Mouse (Mus musculus) heart, postnatal 0 days (tissue): Measurements from ENCODE around the gene Mapt. TPM values are rescaled to one million over a fixed set of nuclear protein-coding genes. Genes with fewer than 3 reads are reported as not detected.

ENCODE experiments used
- ATAC-seq: fragments of 200-750 bp; cut with Nextera tagmentation; 2 replicates; pipeline ENCODE4 v1.8.0; 2017; ENCODE audit warnings: low read depth, moderate number of reproducible peaks, moderate library complexity; ENCODE audit not compliant: insufficient read depth
- DNase-seq: peaks from one replicate; pipeline ENCODE4 v3.0.0-alpha.2; 2016; ENCODE audit warnings: low spot score
- H3K27ac ChIP-seq: fragments of 300-500 bp; sonication (generic); 2 replicates; pipeline ENCODE4 v1.5.1; 2014; ENCODE audit warnings: low read depth, mild to moderate bottlenecking
- H3K27me3 ChIP-seq: fragments of 300-500 bp; sonication (generic); 2 replicates; pipeline ENCODE4 v1.6.1; 2014; ENCODE audit warnings: low read length, mixed read lengths; ENCODE audit not compliant: control insufficient read depth, insufficient read depth
- H3K36me3 ChIP-seq: fragments of 300-500 bp; sonication (generic); replicated peaks from 2 replicates; pipeline ENCODE4 v1.6.1; 2014; ENCODE audit warnings: low read length, mixed read lengths; ENCODE audit not compliant: control insufficient read depth, insufficient read depth
- H3K4me1 ChIP-seq: fragments of 300-500 bp; sonication (generic); 2 replicates; pipeline ENCODE4 v1.6.1; 2014; ENCODE audit warnings: antibody characterized with exemption; ENCODE audit not compliant: control insufficient read depth, insufficient read depth
- H3K4me2 ChIP-seq: fragments of 300-500 bp; sonication (generic); 2 replicates; pipeline ENCODE4 v1.6.1; 2014; ENCODE audit warnings: low read depth, mild to moderate bottlenecking, low read length, moderate library complexity
- H3K4me3 ChIP-seq: fragments of 300-500 bp; sonication (generic); 2 replicates; pipeline ENCODE4 v1.5.1; 2014; ENCODE audit warnings: low read depth, low read length
- H3K9ac ChIP-seq: fragments of 300-500 bp; sonication (generic); replicated peaks from 2 replicates; pipeline ENCODE4 v1.6.1; 2014; ENCODE audit warnings: low read depth, low read length, mixed read lengths
- H3K9me3 ChIP-seq: fragments of 300-500 bp; sonication (generic); replicated peaks from 2 replicates; pipeline ENCODE4 v1.6.1; 2016; ENCODE audit warnings: low read length; ENCODE audit not compliant: control insufficient read depth
- CTCF ChIP-seq: IDR thresholded peaks from 2 replicates; pipeline ENCODE4 v1.5.1; 2016; ENCODE audit warnings: antibody characterized with exemption, control low read depth, low read depth
- EP300 ChIP-seq: IDR thresholded peaks from 2 replicates; pipeline ENCODE4 v1.6.1; 2016; ENCODE audit warnings: antibody characterized with exemption, low read depth
- WGBS: fragments of 180-500 bp; shearing (Covaris S2); extraction: QIAGEN DNeasy Blood & Tissue Kit; methylation state at CpG from one replicate; pipeline ENCODE4 v1.1.7; 2014; 5-methylcytosine and 5-hydroxymethylcytosine counted together
- polyA plus RNA-seq: library from polyadenylated mRNA; unstranded; fragments of >200 nt; fragmentation: Nextera tagmentation; extraction: Ambion mirVana; gene quantifications from 2 replicates; pipeline ENCODE4 v1.2.1, GENCODE M21; 2015
- total RNA-seq: library from RNA; depleted of rRNA; stranded (reverse); fragments of >200 nt; gene quantifications from 2 replicates; pipeline ENCODE4 v1.2.3, GENCODE M21; 2014; ENCODE audit warnings: low replicate concordance

Gene Mapt
- total and polyA plus RNA-seq, 2 experiments from 2014 or later = 0.23 to 0.63 TPM

- Histone ChIP-seq H3K27ac (no peak overlapping the region), H3K27me3 (no peaks in the 10 kb centered on the region), H3K36me3 (no peaks in the 10 kb centered on the region), H3K9me3 (no peaks in the 10 kb centered on the region), H3K4me2 (peak overlapping the region; percentile 28), H3K4me1 (no peaks in the 10 kb centered on the region; the same call in 1 of the 2 replicates), H3K9ac (no peak overlapping the region), H3K4me3 (no peak overlapping the region)
- ATAC-seq (no peak), DNase-seq (no peak)
- WGBS = 19% methylated on average over 6 of the region's 6 CpGs
- TF ChIP-seq CTCF (no peak), EP300 (no peak)
These were observed 15.0 kb downstream of the Mapt start for GRCm38 (mm10) chr11:104246171-104246694.

DNA sequence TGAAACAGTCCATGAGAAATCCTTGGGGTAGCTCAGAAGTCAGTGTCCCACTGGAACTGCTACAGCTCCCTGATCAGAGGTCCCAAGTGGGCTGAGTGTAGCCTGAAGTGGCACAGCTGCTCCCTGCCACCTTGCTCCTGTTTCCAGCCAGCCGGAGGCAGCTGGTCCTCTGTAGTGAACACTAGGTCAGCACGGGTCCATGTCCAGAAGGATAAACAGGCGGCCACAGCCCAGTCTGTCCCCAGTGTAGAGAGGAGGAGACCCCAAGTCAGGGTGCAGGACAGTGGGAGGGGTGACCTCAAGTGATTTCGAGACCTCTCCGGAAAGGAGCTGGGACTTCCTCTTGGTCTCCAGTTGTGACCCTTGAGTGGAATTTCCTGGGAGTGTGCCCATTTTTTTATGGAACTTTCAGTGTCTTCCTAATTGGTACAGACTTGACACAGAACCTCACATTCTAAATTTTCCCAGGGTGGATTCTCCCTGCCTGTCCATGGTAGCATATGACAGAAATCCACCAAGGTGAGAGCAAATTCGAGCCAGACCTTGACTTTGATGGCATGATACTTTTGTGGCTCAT, 16.0 kb downstream of the Mapt start:
- Histone ChIP-seq H3K27ac (no peak overlapping the region), H3K9me3 (no peaks in the 10 kb centered on the region), H3K27me3 (no peaks in the 10 kb centered on the region), H3K4me1 (no peaks in the 10 kb centered on the region; the same call in 1 of the 2 replicates), H3K36me3 (no peaks in the 10 kb centered on the region), H3K4me2 (no peak overlapping the region), H3K4me3 (no peak overlapping the region), H3K9ac (no peak overlapping the region)
- DNase-seq (no peak), ATAC-seq (no peak)
- TF ChIP-seq CTCF (no peak), EP300 (no peak)
- WGBS = 57% methylated on average over 6 of the region's 6 CpGs

GRCm38 (mm10) chr11:104249420-104249819, 18.2 kb downstream of the Mapt start:
- H3K4me3 ChIP-seq = no peak overlapping the region
- H3K4me2 ChIP-seq = no peak overlapping the region
- no peaks in the 10 kb centered on the region for H3K36me3 ChIP-seq
- 35% methylated on average over 8 of the region's 8 CpGs for WGBS
- DNase-seq (no peak), ATAC-seq (peak; percentile 49; the same call in 1 of the 2 replicates)
- no peaks in the 10 kb centered on the region for H3K9me3 ChIP-seq
- H3K9ac ChIP-seq = no peak overlapping the region
- no peaks in the 10 kb centered on the region; the same call in 1 of the 2 replicates for H3K4me1 ChIP-seq
- no peaks in the 10 kb centered on the region for H3K27me3 ChIP-seq
- no peak overlapping the region for H3K27ac ChIP-seq
- TF ChIP-seq CTCF = no peak
- no peak for TF ChIP-seq EP300

DNA sequence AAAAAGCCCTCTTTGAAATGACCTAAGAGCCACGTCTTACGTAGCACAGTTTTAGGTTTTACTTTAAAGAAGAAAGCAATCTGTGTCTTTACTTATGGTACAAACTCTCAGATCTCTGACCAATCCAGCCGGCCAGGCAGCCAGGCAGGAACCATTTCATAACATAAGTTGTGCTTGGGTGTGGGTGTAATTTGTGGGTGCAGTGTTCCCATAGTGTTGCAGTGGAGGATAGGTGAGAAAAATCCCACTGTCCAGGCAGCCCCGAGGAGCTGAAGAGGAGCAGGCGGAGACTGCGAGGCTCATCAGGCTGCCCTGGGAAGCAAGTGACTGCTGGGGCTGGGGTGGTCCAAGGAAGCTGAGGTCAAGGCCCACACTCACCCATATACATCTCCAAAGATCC, 19.9 kb downstream of the Mapt start:
- Histone ChIP-seq H3K4me1 (no peaks in the 10 kb centered on the region; the same call in 1 of the 2 replicates), H3K9me3 (no peaks in the 10 kb centered on the region), H3K4me2 (no peak overlapping the region), H3K27ac (no peak overlapping the region), H3K27me3 (no peaks in the 10 kb centered on the region), H3K9ac (no peak overlapping the region), H3K36me3 (no peaks in the 10 kb centered on the region), H3K4me3 (no peak overlapping the region)
- ATAC-seq (no peak), DNase-seq (no peak)
- TF ChIP-seq EP300 = no peak
- TF ChIP-seq CTCF = no peak
- WGBS = 71% methylated on average over 6 of the region's 6 CpGs

GRCm38 (mm10) chr11:104252094-104252493, 20.9 kb downstream of the Mapt start:
- Histone ChIP-seq H3K9ac (no peak overlapping the region), H3K27me3 (no peaks in the 10 kb centered on the region), H3K4me3 (no peak overlapping the region), H3K9me3 (no peaks in the 10 kb centered on the region), H3K27ac (no peak overlapping the region), H3K36me3 (no peaks in the 10 kb centered on the region), H3K4me2 (no peak overlapping the region), H3K4me1 (no peaks in the 10 kb centered on the region)
- WGBS = 72% methylated on average over 3 of the region's 3 CpGs
- ATAC-seq (no peak), DNase-seq (no peak)
- no peak for TF ChIP-seq EP300
- no peak for TF ChIP-seq CTCF
